Mouse (Mus musculus): ENCODE data around the gene Khsrp. TPM values are rescaled to one million over a fixed set of nuclear protein-coding genes. Genes with fewer than 3 reads are reported as not detected.

Gene Khsrp
- total and polyA plus RNA-seq, 3 experiments: 36.5 to 44.5 (median 42.6) TPM

DNA sequence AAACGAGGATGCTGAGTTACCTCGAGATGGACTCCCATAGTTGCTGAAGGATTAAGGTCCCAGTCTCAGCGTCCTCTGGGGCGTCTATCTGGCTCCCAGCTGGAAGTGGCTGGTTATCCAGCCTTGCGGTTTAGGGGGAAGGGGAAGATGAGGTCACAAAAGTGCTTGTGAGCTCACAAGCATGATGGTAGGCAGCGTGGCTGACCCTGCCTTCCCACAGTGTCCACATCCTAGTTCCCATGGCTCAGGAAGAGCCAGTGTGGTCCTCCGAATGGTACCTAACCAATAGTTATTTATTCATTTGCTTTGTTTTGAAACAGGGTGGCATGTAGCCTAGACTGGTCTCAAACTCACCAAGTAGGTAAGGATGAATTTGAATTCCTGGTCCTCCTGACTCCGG is 10.2 kb upstream of the Khsrp start, which contains the start of gene Slc25a41:
Gene Slc25a41 (minus strand): TSS at position 101 of the 400 bp plus-strand sequence.
- DNase-seq: no peak
- intact Hi-C loops (cut with DNase I): no loop called here
- H3K36me3 ChIP-seq (ENCODE audit: control insufficient read depth, insufficient read depth, low read length): no peaks in the 10 kb centered on the region
- WGBS: 68% methylated on average over 8 of the region's 8 CpGs
- no peak within 1 kb of the TSS for H3K27ac ChIP-seq
- H3K4me3 ChIP-seq: no peak within 1 kb of the TSS
- no peak for TF ChIP-seq POLR2A (IDR thresholded peaks at IDR 0.05; ENCODE audit: insufficient read depth, low read depth, low read length)
- TF ChIP-seq CTCF (IDR thresholded peaks at IDR 0.05): no peak
- TF ChIP-seq EP300 (IDR thresholded peaks at IDR 0.05; ENCODE audit: insufficient read depth, low read depth, low read length): no peak
- H3K79me2 ChIP-seq (replicated peaks; ENCODE audit: control insufficient read depth, insufficient read depth, low read length): no peaks in the 10 kb centered on the region
- H3K27me3 ChIP-seq (ENCODE audit: control insufficient read depth, insufficient read depth, low read length): peaks cover 1% of the 10 kb centered on the region; the same call in 1 of the 2 replicates
- no peak within 1 kb of the TSS for H3K9ac ChIP-seq (ENCODE audit: low read depth, low read length)
- no peaks in the 10 kb centered on the region for H3K4me1 ChIP-seq (ENCODE audit: control insufficient read depth, insufficient read depth, low read length)

DNA sequence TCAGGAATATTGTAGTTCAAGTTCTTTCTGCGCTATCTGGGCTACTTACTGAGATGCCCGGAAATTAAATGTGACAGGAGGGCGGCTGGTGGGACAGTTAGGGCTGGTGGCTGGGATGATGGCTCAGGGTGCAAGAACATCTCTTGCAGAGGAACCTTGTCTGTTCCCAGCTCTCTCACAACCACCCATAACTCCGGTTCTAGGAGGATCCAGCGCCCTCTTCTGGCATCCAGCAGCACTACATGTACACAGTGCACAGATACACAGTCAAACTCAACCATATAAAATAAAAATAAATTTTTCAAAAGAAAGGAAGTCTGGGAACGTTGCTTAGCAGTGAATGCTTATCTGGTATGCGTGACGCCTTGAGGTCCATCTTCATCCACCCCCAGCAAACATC is 7.7 kb upstream of the Khsrp start:
- H3K9ac ChIP-seq (ENCODE audit: low read depth, low read length): no peak overlapping the region
- H3K27me3 ChIP-seq (ENCODE audit: control insufficient read depth, insufficient read depth, low read length): peaks cover 1% of the 10 kb centered on the region; the same call in 1 of the 2 replicates
- H3K36me3 ChIP-seq (ENCODE audit: control insufficient read depth, insufficient read depth, low read length): no peaks in the 10 kb centered on the region
- intact Hi-C loops (cut with DNase I): no loop called here
- H3K4me3 ChIP-seq: no peak overlapping the region
- no peak for DNase-seq
- TF ChIP-seq EP300 (IDR thresholded peaks at IDR 0.05; ENCODE audit: insufficient read depth, low read depth, low read length) (no peak), POLR2A (IDR thresholded peaks at IDR 0.05; ENCODE audit: insufficient read depth, low read depth, low read length) (no peak), CTCF (IDR thresholded peaks at IDR 0.05) (peak; percentile 36)
- H3K4me1 ChIP-seq (ENCODE audit: control insufficient read depth, insufficient read depth, low read length): no peaks in the 10 kb centered on the region
- no peak overlapping the region for H3K27ac ChIP-seq
- WGBS: 39% methylated on average over 8 of the region's 8 CpGs
- H3K79me2 ChIP-seq (replicated peaks; ENCODE audit: control insufficient read depth, insufficient read depth, low read length): no peaks in the 10 kb centered on the region

DNA sequence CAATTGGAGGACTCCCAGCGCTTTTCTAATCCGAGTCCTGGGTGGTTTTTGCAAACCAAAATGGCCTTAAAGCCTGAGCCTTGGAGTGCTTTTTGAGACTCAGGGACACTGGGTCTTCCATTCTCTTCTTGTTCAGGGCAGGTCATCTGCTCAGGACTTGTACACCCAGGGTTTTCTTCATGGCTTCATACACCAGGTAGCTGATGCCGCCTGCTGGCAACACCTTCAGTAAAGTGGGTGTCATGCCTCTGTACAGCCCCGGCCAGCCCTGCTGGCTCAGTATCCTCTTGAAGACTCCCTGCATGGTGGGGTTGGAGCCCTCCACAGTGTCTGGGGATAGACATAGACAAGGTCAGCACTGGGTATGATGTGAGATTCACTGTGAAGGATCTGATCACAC is 1.5 kb upstream of the Khsrp start:
- 83% methylated on average over 4 of the region's 4 CpGs for WGBS
- no peak overlapping the region for H3K9ac ChIP-seq (ENCODE audit: low read depth, low read length)
- no peak for DNase-seq
- H3K4me3 ChIP-seq: no peak overlapping the region
- intact Hi-C loops (cut with DNase I): loop anchor here (2.0 kb wide), 1 partner anchor 24 kb away; no protein-coding TSS in a partner anchor
- H3K27ac ChIP-seq: no peak overlapping the region
- H3K27me3 ChIP-seq (ENCODE audit: control insufficient read depth, insufficient read depth, low read length): no peaks in the 10 kb centered on the region
- no peak for TF ChIP-seq POLR2A (IDR thresholded peaks at IDR 0.05; ENCODE audit: insufficient read depth, low read depth, low read length)
- TF ChIP-seq CTCF (IDR thresholded peaks at IDR 0.05): no peak
- TF ChIP-seq EP300 (IDR thresholded peaks at IDR 0.05; ENCODE audit: insufficient read depth, low read depth, low read length): no peak
- no peaks in the 10 kb centered on the region for H3K36me3 ChIP-seq (ENCODE audit: control insufficient read depth, insufficient read depth, low read length)
- peaks cover 4% of the 10 kb centered on the region; the same call in 1 of the 2 replicates for H3K4me1 ChIP-seq (ENCODE audit: control insufficient read depth, insufficient read depth, low read length)
- H3K79me2 ChIP-seq (replicated peaks; ENCODE audit: control insufficient read depth, insufficient read depth, low read length): peaks cover 2% of the 10 kb centered on the region

DNA sequence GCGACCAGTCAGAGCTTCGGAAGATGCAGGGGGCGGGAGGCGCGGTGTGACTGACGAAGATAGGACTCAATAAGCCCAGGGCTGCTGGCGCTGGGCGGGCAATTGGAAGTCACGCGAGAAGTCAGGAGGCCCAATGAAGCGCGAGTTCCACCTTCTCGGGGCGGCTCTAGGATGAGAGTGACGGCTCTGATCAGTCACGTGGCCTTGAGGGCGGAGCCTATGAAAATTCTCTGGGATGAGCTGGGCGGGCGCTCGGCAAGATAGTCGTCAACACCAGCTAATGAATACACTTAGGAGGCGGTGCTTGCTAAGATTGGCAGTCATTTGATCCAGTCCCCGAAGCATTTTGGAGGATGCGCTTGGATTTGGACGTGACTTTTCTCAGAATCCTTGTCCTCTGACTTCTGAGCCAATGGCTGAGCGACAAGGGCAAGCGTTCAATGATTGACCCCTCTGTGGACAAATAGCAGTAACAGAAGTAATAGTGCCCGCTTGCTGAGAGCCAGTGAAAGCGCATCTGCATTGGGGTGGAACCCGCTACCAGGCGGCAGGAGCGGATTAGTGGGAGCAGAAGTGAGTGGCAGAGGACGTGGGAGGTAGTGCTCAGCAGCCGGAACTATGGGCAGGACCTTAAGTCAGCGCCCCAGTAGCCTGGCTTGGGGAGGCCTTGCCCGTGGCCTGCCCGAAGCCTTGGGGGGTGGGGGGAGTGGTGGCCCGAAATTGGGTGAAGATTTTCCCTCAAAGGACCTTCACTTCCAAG is 519 bp upstream of the Khsrp start:
- WGBS: under 1% methylated on average over 38 of the region's 38 CpGs
- Histone ChIP-seq H3K27ac (peak overlapping the region; percentile 84), H3K27me3 (ENCODE audit: control insufficient read depth, insufficient read depth, low read length) (no peaks in the 10 kb centered on the region), H3K9ac (ENCODE audit: low read depth, low read length) (peak overlapping the region; percentile 54), H3K79me2 (replicated peaks; ENCODE audit: control insufficient read depth, insufficient read depth, low read length) (peaks cover 2% of the 10 kb centered on the region), H3K4me1 (ENCODE audit: control insufficient read depth, insufficient read depth, low read length) (peaks cover 4% of the 10 kb centered on the region; the same call in 1 of the 2 replicates), H3K36me3 (ENCODE audit: control insufficient read depth, insufficient read depth, low read length) (no peaks in the 10 kb centered on the region), H3K4me3 (peak overlapping the region; percentile 50)
- TF ChIP-seq POLR2A (IDR thresholded peaks at IDR 0.05; ENCODE audit: insufficient read depth, low read depth, low read length): peak; percentile 95
- TF ChIP-seq CTCF (IDR thresholded peaks at IDR 0.05): peak; percentile 24
- TF ChIP-seq EP300 (IDR thresholded peaks at IDR 0.05; ENCODE audit: insufficient read depth, low read depth, low read length): peak; percentile 66; the same call in 1 of the 2 replicates
- intact Hi-C loops (cut with DNase I): loop anchor here (1.0 to 2.0 kb wide), 3 partner anchors 21 to 41 kb away; partner anchors contain the start of genes Clpp, Gm17949 and Gtf2f1
- DNase-seq: peak; percentile 98 to 100

DNA sequence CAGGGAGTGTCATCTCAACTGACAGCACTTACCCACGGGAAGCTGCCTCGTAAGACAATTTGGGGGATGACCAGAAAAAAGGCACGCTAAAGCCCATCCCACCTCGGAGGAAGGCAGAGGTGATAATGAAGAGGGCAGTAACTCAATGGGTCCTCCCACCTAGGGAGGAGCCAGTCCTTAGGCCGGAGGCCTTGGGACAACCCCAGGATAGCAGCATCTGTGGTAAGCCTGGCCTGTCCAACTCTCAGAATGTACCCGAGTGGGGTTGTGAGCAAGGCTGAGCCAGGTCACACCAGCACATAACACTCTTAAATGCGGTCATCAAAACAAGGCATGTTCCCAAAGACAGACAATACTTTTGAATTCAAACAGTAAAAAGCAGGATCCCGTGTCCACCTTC is 1.6 kb downstream of the Khsrp start:
- peaks cover 2% of the 10 kb centered on the region for H3K79me2 ChIP-seq (replicated peaks; ENCODE audit: control insufficient read depth, insufficient read depth, low read length)
- intact Hi-C loops (cut with DNase I): loop anchor here (2.0 kb wide), 1 partner anchor 39 kb away; the partner anchor contains the start of gene Clpp
- no peaks in the 10 kb centered on the region for H3K27me3 ChIP-seq (ENCODE audit: control insufficient read depth, insufficient read depth, low read length)
- H3K27ac ChIP-seq: no peak overlapping the region
- H3K36me3 ChIP-seq (ENCODE audit: control insufficient read depth, insufficient read depth, low read length): no peaks in the 10 kb centered on the region
- DNase-seq: peak in 1 of 2 experiments; percentile 20
- 0 out of 2 replicates have a peak overlapping the region, but pooled peaks have one; percentile 2 for H3K9ac ChIP-seq (ENCODE audit: low read depth, low read length)
- TF ChIP-seq CTCF (IDR thresholded peaks at IDR 0.05) (no peak), POLR2A (IDR thresholded peaks at IDR 0.05; ENCODE audit: insufficient read depth, low read depth, low read length) (no peak), EP300 (IDR thresholded peaks at IDR 0.05; ENCODE audit: insufficient read depth, low read depth, low read length) (no peak)
- peak overlapping the region; percentile 59; the same call in 1 of the 2 replicates for H3K4me3 ChIP-seq
- WGBS: 20% methylated on average over 8 of the region's 8 CpGs
- peaks cover 4% of the 10 kb centered on the region; the same call in 1 of the 2 replicates for H3K4me1 ChIP-seq (ENCODE audit: control insufficient read depth, insufficient read depth, low read length)

DNA sequence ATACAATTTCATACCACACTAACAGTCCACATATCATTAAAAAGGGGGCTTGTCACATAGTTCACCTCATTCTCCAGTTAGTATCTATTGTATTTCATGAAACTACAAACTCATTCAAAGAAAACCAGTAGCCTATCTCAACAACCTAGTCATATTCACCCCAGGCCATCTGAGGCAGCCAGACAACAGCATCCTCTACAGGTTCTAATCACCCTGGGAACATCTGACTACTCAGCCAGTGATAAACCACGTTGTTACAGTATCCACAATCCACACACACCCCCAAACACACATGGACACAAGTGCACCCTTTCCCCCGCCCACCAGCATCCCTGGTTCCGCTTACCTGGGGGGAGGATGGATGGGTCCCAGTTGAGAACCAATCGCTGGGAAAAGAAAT is 3.9 kb downstream of the Khsrp start:
- WGBS: 85% methylated on average over 4 of the region's 4 CpGs
- Histone ChIP-seq H3K27ac (no peak overlapping the region), H3K9ac (ENCODE audit: low read depth, low read length) (no peak overlapping the region), H3K4me3 (no peak overlapping the region), H3K36me3 (ENCODE audit: control insufficient read depth, insufficient read depth, low read length) (no peaks in the 10 kb centered on the region), H3K27me3 (ENCODE audit: control insufficient read depth, insufficient read depth, low read length) (no peaks in the 10 kb centered on the region), H3K4me1 (ENCODE audit: control insufficient read depth, insufficient read depth, low read length) (peaks cover 4% of the 10 kb centered on the region; the same call in 1 of the 2 replicates), H3K79me2 (replicated peaks; ENCODE audit: control insufficient read depth, insufficient read depth, low read length) (peaks cover 2% of the 10 kb centered on the region)
- intact Hi-C loops (cut with DNase I): no loop called here
- TF ChIP-seq EP300 (IDR thresholded peaks at IDR 0.05; ENCODE audit: insufficient read depth, low read depth, low read length) (no peak), CTCF (IDR thresholded peaks at IDR 0.05) (no peak)
- DNase-seq: no peak

Measured in heart, adult 2 months (tissue).